Mouse (Mus musculus) forebrain, postnatal 0 days (tissue): Measurements from ENCODE around the gene Papola. TPM values are rescaled to one million over a fixed set of nuclear protein-coding genes. Genes with fewer than 3 reads are reported as not detected.
A peak's percentile ranks its signal among the peaks of the same experiment; 100 is the strongest.

Experiments
- ATAC-seq: fragments of 200-750 bp; cut with Nextera tagmentation; 2 replicates; pipeline ENCODE4 v1.8.0; 2017; ENCODE audit warnings: mild to moderate bottlenecking, moderate library complexity
- DNase-seq: peaks from one replicate; pipeline ENCODE4 v3.0.0-alpha.2; 2015
- H3K27ac ChIP-seq: fragments of 300-500 bp; sonication (generic); 2 replicates; pipeline ENCODE4 v1.5.1; 2014; ENCODE audit warnings: low read depth, mild to moderate bottlenecking, antibody characterized with exemption, low read length, moderate library complexity, mixed read lengths
- H3K27me3 ChIP-seq: fragments of 300-500 bp; sonication (generic); 2 replicates; pipeline ENCODE4 v1.6.1; 2014; ENCODE audit warnings: mild to moderate bottlenecking, low read length, mixed read lengths; ENCODE audit not compliant: insufficient read depth
- H3K36me3 ChIP-seq: fragments of 300-500 bp; sonication (generic); 2 replicates; pipeline ENCODE4 v1.6.1; 2014; ENCODE audit warnings: mild to moderate bottlenecking, moderate library complexity; ENCODE audit not compliant: insufficient read depth
- H3K4me1 ChIP-seq: fragments of 300-500 bp; sonication (generic); 2 replicates; pipeline ENCODE4 v1.6.1; 2014; ENCODE audit warnings: antibody characterized with exemption; ENCODE audit not compliant: insufficient read depth
- H3K4me2 ChIP-seq: fragments of 300-500 bp; sonication (generic); 2 replicates; pipeline ENCODE4 v1.6.1; 2014; ENCODE audit warnings: low read depth, mild to moderate bottlenecking, moderate library complexity
- H3K4me3 ChIP-seq: fragments of 300-500 bp; sonication (generic); 2 replicates; pipeline ENCODE4 v1.5.1; 2014; ENCODE audit warnings: low read depth, low read length, mixed read lengths
- H3K9ac ChIP-seq: fragments of 300-500 bp; sonication (generic); 2 replicates; pipeline ENCODE4 v1.6.1; 2014; ENCODE audit warnings: mild to moderate bottlenecking
- H3K9me3 ChIP-seq: fragments of 300-500 bp; sonication (generic); 2 replicates; pipeline ENCODE4 v1.6.1; 2016; ENCODE audit warnings: low read length
- CTCF ChIP-seq: sonication (generic); IDR thresholded peaks from 2 replicates; pipeline ENCODE4 v1.5.1; 2016; ENCODE audit warnings: antibody characterized with exemption, control low read depth, low read depth
- WGBS: fragments of 180-500 bp; shearing (Covaris S2); extraction: QIAGEN DNeasy Blood & Tissue Kit; methylation state at CpG from one replicate; pipeline ENCODE4 v1.1.7; 2014; 5-methylcytosine and 5-hydroxymethylcytosine counted together
- microRNA-seq, 2 experiments: library from miRNA; unstranded; fragments of <30 nt; microRNA quantifications; one replicate each; pipeline ENCODE4; 2016
- polyA plus RNA-seq: library from polyadenylated mRNA; unstranded; fragments of >200 nt; fragmentation: Nextera tagmentation; extraction: Ambion mirVana; gene quantifications from 2 replicates; pipeline ENCODE4 v1.2.1, GENCODE M21; 2015
- total RNA-seq: library from RNA; depleted of rRNA; stranded (reverse); fragments of >200 nt; gene quantifications from 2 replicates; pipeline ENCODE4 v1.2.3, GENCODE M21; 2014; rRNA removed

Papola gene
- total and polyA plus RNA-seq, 2 experiments from 2014 or later = 110 to 131 TPM

DNA sequence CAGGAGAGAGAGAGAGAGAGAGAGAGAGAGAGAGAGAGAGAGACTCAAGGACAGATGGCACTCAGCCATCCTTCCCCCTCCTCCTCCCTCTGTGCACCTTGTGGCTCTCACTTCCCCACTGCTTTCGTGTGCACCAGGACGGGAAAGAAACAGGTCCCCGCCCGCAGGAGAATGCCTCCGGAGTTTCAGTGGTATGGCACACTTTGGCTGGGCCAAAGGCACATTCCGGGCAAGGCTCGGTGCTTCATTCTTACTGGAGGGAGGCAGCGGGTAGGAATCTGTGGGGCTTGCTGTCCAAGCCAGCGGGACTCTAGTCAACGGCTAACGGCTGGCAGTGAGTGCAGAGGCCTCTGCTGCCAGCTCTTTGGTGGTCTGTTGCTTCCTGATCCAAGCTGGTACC, 92.0 kb downstream of the Papola start:
- H3K4me1 ChIP-seq = 0 out of 2 replicates have a peak, but pooled peaks cover 6% of the 10 kb centered on the region
- no peak overlapping the region for H3K4me3 ChIP-seq
- 26% methylated on average over 11 of the region's 11 CpGs for WGBS
- ATAC-seq (peak; percentile 30), DNase-seq (peak; percentile 67)
- H3K27me3 ChIP-seq = no peaks in the 10 kb centered on the region
- H3K36me3 ChIP-seq = no peaks in the 10 kb centered on the region
- no peak overlapping the region for H3K9ac ChIP-seq
- no peaks in the 10 kb centered on the region; the same call in 1 of the 2 replicates for H3K9me3 ChIP-seq
- H3K27ac ChIP-seq = peak overlapping the region; percentile 57; the same call in 1 of the 2 replicates
- TF ChIP-seq CTCF = no peak
- H3K4me2 ChIP-seq = 0 out of 2 replicates have a peak overlapping the region, but pooled peaks have one; percentile 19

DNA sequence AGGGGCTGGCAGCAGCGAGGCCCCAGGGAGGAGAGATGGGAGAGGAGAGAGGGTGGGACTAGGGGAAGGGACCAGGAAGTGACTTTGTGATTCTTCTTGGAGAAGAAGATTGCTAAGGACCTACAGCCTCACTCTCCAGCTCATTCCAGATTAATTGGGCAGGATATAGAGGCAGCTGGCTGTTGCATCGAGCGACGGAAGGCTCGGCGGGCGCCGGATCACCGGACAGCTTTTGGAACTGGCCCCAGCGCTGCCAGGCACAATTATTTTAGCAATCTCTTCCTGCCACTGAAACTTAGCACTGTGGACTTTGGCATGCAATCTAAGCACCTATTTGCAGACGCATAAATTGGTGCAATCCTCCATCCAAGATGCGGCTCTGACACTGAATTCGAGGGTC, 92.4 kb downstream of the Papola start:
- H3K9ac ChIP-seq = no peak overlapping the region
- H3K4me3 ChIP-seq = no peak overlapping the region
- DNase-seq (no peak), ATAC-seq (no peak)
- H3K9me3 ChIP-seq = no peaks in the 10 kb centered on the region; the same call in 1 of the 2 replicates
- H3K36me3 ChIP-seq = no peaks in the 10 kb centered on the region
- H3K27ac ChIP-seq = peak overlapping the region; percentile 57
- 0 out of 2 replicates have a peak, but pooled peaks cover 6% of the 10 kb centered on the region for H3K4me1 ChIP-seq
- H3K4me2 ChIP-seq = 0 out of 2 replicates have a peak overlapping the region, but pooled peaks have one; percentile 19
- H3K27me3 ChIP-seq = no peaks in the 10 kb centered on the region
- WGBS = 40% methylated on average over 13 of the region's 13 CpGs
- no peak for TF ChIP-seq CTCF

DNA sequence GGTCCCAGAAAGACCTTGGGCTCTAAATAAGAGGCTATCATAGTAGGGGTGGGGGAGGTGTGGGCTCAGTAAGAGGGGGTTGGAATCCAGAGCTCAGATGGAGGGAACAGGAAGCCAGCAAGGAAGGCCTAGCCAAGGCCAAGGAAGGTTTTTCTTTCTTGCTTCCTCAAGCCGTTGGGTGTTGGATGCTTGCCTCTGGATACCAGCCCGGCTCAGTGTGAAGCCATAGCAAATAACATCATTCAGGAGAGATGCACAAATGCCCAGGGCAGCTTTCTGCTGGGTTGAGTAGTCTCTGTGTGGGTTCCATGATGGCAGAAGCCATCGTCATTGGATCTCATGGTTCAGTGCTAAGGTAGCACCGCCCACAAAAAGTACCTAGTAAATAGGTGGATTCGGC, 94.3 kb downstream of the Papola start:
- H3K36me3 ChIP-seq = no peaks in the 10 kb centered on the region
- H3K9ac ChIP-seq = no peak overlapping the region
- no peaks in the 10 kb centered on the region for H3K27me3 ChIP-seq
- no peak overlapping the region for H3K4me2 ChIP-seq
- no peak overlapping the region for H3K4me3 ChIP-seq
- no peak overlapping the region for H3K27ac ChIP-seq
- 0 out of 2 replicates have a peak, but pooled peaks cover 6% of the 10 kb centered on the region for H3K4me1 ChIP-seq
- WGBS = 63% methylated on average over 5 of the region's 5 CpGs
- ATAC-seq (no peak), DNase-seq (no peak)
- no peaks in the 10 kb centered on the region; the same call in 1 of the 2 replicates for H3K9me3 ChIP-seq
- no peak for TF ChIP-seq CTCF

DNA sequence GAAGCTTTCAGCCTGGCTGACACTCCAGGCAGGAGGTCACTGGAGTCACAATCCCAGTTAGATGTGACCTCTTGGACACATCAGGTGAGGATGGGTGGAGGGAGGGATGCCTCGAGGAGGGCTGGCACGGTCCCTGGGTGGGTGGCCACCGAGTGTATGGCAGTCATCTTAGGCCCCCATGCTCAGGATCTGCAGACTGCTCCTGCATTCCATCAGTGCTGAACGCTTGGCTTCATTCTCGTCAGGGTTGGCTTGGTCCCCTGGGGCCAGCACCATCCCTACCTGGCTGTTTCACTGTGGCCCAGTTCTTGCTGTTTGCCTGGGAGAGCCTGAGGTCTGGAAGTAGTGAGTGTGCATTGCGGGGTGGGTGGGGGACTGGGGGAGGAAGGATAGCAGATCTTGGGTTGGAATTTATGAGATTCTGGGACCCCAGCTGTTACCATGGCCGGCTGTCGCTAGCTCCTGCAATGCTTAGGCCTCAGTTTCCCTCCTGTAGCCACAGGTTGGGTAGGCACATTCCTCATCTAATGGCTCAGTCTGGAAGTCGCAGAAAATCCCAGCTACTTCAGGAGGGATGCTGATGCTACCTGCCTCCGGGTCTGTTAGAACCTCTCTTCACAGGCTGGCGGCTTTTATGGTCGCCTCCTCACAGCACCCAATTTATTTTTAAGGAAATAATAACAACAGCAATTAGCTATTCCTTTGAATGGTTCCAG, 99.5 kb downstream of the Papola start:
- Histone ChIP-seq H3K9ac (no peak overlapping the region), H3K4me2 (0 out of 2 replicates have a peak overlapping the region, but pooled peaks have one; percentile 13), H3K4me1 (0 out of 2 replicates have a peak, but pooled peaks cover 8% of the 10 kb centered on the region), H3K9me3 (no peaks in the 10 kb centered on the region; the same call in 1 of the 2 replicates), H3K4me3 (no peak overlapping the region), H3K27ac (no peak overlapping the region), H3K27me3 (no peaks in the 10 kb centered on the region), H3K36me3 (no peaks in the 10 kb centered on the region)
- DNase-seq = no peak
- ATAC-seq = no peak
- TF ChIP-seq CTCF = no peak
- WGBS = 75% methylated on average over 12 of the region's 12 CpGs

DNA sequence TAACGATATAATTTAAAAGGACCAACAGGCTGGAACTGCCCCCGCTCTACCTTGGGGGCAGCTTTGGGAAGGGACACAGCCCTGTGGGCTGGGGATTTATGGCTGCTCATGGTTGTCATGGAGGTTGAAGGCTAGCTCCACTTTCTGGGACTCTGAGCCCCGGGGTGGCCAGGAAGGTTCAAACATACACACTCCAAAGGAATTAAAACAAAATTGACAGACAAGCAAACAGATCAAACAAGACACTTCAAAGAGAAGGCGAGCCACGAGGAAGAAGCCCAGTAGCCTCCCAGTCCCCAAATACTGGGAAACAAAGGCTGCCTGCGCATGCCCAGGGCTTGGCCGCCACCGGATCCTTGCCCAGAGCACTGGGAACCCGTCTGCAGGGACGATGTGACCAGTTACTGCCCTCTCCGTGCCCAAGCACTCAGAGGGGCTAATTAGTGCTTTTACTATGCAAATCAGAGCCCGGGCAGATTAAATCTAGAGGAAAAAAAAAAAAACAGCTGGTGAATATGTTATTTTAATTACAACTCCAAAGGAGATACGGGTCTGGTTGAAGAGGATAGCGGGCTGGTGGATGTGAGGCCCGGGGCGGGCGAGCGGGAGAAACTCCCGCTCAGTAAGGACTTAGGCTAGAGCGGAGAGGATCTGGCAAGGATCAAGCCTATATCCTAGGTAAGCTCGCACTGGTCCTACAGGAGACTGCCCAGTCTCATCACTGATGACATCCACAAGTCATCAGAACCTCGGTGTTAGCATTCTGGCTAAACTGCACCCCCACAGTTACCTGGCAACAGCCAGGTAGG, 100.2 kb downstream of the Papola start:
- Histone ChIP-seq H3K4me1 (0 out of 2 replicates have a peak, but pooled peaks cover 8% of the 10 kb centered on the region), H3K9ac (peak overlapping the region; percentile 22; the same call in 1 of the 2 replicates), H3K4me3 (no peak overlapping the region), H3K4me2 (0 out of 2 replicates have a peak overlapping the region, but pooled peaks have one; percentile 13), H3K27me3 (no peaks in the 10 kb centered on the region), H3K27ac (no peak overlapping the region), H3K36me3 (no peaks in the 10 kb centered on the region), H3K9me3 (no peaks in the 10 kb centered on the region)
- DNase-seq (peak; percentile 30), ATAC-seq (peak; percentile 65)
- no peak for TF ChIP-seq CTCF
- 15% methylated on average over 22 of the region's 22 CpGs for WGBS

Small RNA genes lying within 50 kb of the gene (microRNA-seq; reads per million reads assigned to microRNA genes)
- gene Gm22120 = 0.85 to 1.2 reads per million in 2 experiments

Other genes starting within 250 kb of the Papola start
- gene Bdkrb2, start 221.5 kb upstream of the Papola start, total RNA-seq = 0.92 and 1.7 TPM in 2 replicates
- 0.29 and 0.53 TPM in 2 replicates for gene Bdkrb2, start 221.5 kb upstream of the Papola start, polyA plus RNA-seq
- gene Bdkrb1, start 181.6 kb upstream of the Papola start, total RNA-seq = not detected in 2 replicates
- gene Bdkrb1, start 181.6 kb upstream of the Papola start, polyA plus RNA-seq = 0.10 and 0.11 TPM in 2 replicates
- 18.4 and 18.9 TPM in 2 replicates for gene Gskip, start 99.9 kb upstream of the Papola start, total RNA-seq
- 22.7 and 24.3 TPM in 2 replicates for gene Gskip, start 99.9 kb upstream of the Papola start, polyA plus RNA-seq
- gene Atg2b, start 99.5 kb upstream of the Papola start, total RNA-seq = 36.9 and 41.2 TPM in 2 replicates
- 5.6 and 8.3 TPM in 2 replicates for gene Atg2b, start 99.5 kb upstream of the Papola start, polyA plus RNA-seq
- gene Ak7, start 78.7 kb upstream of the Papola start, total RNA-seq = 2.2 and 3.4 TPM in 2 replicates
- gene Ak7, start 78.7 kb upstream of the Papola start, polyA plus RNA-seq = 0.83 and 1.9 TPM in 2 replicates
- 30.5 and 34.9 TPM in 2 replicates for gene Vrk1, start 225.5 kb downstream of the Papola start, total RNA-seq
- gene Vrk1, start 225.5 kb downstream of the Papola start, polyA plus RNA-seq = 50.5 and 51.5 TPM in 2 replicates